Mouse (Mus musculus): ENCODE measurements around the gene Xylt2. TPM values are rescaled to one million over a fixed set of nuclear protein-coding genes. Genes with fewer than 3 reads are reported as not detected.
"Not testable (repeated sequence)": the region's sequence is repeated elsewhere in the genome, so short reads cannot be mapped to it uniquely, and the experiment has no call there.

Xylt2 gene
- polyA plus RNA-seq, 1 experiment from 2014 or later: 17.2 TPM

DNA sequence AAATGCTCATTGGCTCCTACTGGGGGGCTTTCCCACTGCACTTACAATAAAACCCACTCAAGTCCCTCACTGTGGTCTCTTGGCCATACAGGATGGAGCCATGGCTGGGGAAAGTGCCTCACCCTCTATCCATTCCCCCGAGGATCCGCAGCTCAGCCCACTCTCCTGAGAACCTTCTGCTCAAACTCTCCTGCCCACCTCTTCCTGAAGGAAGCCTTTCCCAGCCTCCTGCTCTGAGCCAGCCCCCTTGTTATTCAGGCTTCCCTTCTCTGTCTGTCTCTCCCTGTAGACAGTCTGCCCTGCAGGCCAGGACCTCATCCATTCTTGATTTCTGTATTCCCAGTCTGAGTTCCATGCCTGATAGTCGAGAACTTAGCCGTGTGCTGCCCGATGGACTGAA is 2.3 kb downstream of the Xylt2 start:
- Histone ChIP-seq H3K9me3 (no peaks in the 10 kb centered on the region), H3K4me1 (peaks cover 29% of the 10 kb centered on the region), H3K27ac (replicated peaks) (no peak overlapping the region), H3K4me3 (no peak overlapping the region), H3K27me3 (no peaks in the 10 kb centered on the region), H3K36me3 (peaks cover 7% of the 10 kb centered on the region), H3K4me2 (replicated peaks) (no peak overlapping the region; the same call in 1 of the 2 replicates), H3K9ac (replicated peaks) (0 out of 2 replicates have a peak overlapping the region, but pooled peaks have one; percentile 1)
- 87% methylated on average over 5 of the region's 5 CpGs for WGBS
- no peak for ATAC-seq (ENCODE audit: low FRiP score, low read depth)

GRCm38 (mm10) chr11:94665281-94665680 is 12.0 kb downstream of the Xylt2 start:
- Histone ChIP-seq H3K36me3 (peaks cover 92% of the 10 kb centered on the region), H3K4me2 (replicated peaks) (no peak overlapping the region)
- 94% methylated on average over 6 of the region's 6 CpGs for WGBS

GRCm38 (mm10) chr11:94661344-94661743 is 16.0 kb downstream of the Xylt2 start:
- H3K4me2 ChIP-seq (replicated peaks): no peak overlapping the region
- no peaks in the 10 kb centered on the region for H3K4me1 ChIP-seq
- no peaks in the 10 kb centered on the region for H3K27me3 ChIP-seq
- 56% methylated on average over 1 of the region's 1 CpGs for WGBS
- peaks cover 82% of the 10 kb centered on the region for H3K36me3 ChIP-seq
- H3K4me3 ChIP-seq: no peak overlapping the region
- no peak overlapping the region for H3K9ac ChIP-seq (replicated peaks)
- H3K9me3 ChIP-seq: no peaks in the 10 kb centered on the region
- no peak for ATAC-seq (ENCODE audit: low FRiP score, low read depth)
- H3K27ac ChIP-seq (replicated peaks): no peak overlapping the region

More at GRCm38 (mm10) chr11:94665281-94665680, 12.0 kb downstream of the Xylt2 start:
- Histone ChIP-seq H3K9me3 (no peaks in the 10 kb centered on the region), H3K4me1 (no peaks in the 10 kb centered on the region), H3K27ac (replicated peaks) (no peak overlapping the region), H3K9ac (replicated peaks) (no peak overlapping the region), H3K4me3 (no peak overlapping the region), H3K27me3 (no peaks in the 10 kb centered on the region)
- ATAC-seq (ENCODE audit: low FRiP score, low read depth): no peak

DNA sequence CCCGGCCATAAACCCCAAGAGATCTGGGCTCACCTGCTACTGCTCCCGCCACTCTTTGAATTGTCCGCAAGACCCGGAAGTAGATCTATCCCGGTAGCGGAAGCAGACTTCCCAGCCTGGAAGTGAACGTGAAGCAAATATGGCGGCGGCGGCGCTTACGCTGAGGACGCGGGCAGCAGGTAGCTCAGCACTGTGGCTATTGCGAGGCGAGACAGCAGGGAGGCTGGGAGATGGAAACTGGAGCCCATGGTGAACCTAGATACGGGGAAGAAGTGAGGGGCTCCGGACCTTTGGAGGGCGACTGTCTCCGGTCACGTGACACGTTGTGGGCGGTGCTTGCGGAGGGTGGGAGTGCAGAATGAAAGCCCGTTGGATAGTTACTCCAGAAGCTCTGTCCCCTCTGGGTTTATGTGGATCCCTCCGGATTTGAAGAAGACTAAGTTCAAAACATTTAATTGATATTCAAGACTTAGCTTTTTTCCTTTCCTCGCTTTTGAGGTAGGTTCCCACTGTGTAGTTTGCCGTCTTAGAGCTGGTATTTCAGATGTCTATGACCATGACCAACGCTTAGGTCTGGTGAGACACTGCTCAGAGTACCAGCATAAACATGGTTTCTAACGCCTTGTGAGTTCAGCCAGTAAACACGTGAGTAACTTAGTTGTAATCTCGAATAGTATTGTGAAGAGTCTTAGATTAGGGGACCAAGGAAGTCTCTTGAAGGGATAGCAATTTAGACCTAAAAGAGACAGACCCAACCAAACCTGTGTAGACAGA is 23.5 kb downstream of the Xylt2 start, which contains the start of the genes Mrpl27 and Eme1:
TSS of gene Mrpl27 (plus strand) at position 105 of the 774 bp plus-strand sequence.
TSS of gene Eme1 (minus strand) at position 302 of the 774 bp plus-strand sequence.
- WGBS: 1% methylated on average over 32 of the region's 32 CpGs
- peaks cover 32% of the 10 kb centered on the region for H3K36me3 ChIP-seq
- peak; percentile 90 for ATAC-seq (ENCODE audit: low FRiP score, low read depth)

GRCm38 (mm10) chr11:94652973-94653372 is 24.3 kb downstream of the Xylt2 start:
- Histone ChIP-seq H3K4me3 (peak overlapping the region; percentile 70), H3K27me3 (no peaks in the 10 kb centered on the region), H3K4me2 (replicated peaks) (peak overlapping the region; percentile 86), H3K27ac (replicated peaks) (no peak overlapping the region), H3K9ac (replicated peaks) (0 out of 2 replicates have a peak overlapping the region, but pooled peaks have one; percentile 70), H3K9me3 (no peaks in the 10 kb centered on the region), H3K36me3 (peaks cover 31% of the 10 kb centered on the region), H3K4me1 (peaks cover 16% of the 10 kb centered on the region)
- 46% methylated on average over 8 of the region's 8 CpGs for WGBS
- ATAC-seq (ENCODE audit: low FRiP score, low read depth): no peak

More for the DNA sequence above, 23.5 kb downstream of the Xylt2 start, which contains the start of the genes Mrpl27 and Eme1:
- H3K9ac ChIP-seq (replicated peaks): peak within 1 kb of the TSS; percentile 70
- no peaks in the 10 kb centered on the region for H3K27me3 ChIP-seq
- peak within 1 kb of the TSS; percentile 86 for H3K4me2 ChIP-seq (replicated peaks)
- H3K27ac ChIP-seq (replicated peaks): peak within 1 kb of the TSS; percentile 90
- peaks cover 16% of the 10 kb centered on the region for H3K4me1 ChIP-seq
- H3K4me3 ChIP-seq: peak within 1 kb of the TSS; percentile 70
- no peaks in the 10 kb centered on the region for H3K9me3 ChIP-seq

GRCm38 (mm10) chr11:94651241-94651640 is 26.1 kb downstream of the Xylt2 start:
- 94% methylated on average over 5 of the region's 7 CpGs for WGBS
- H3K9me3 ChIP-seq; ATAC-seq (ENCODE audit: low FRiP score, low read depth); H3K4me3 ChIP-seq; H3K9ac ChIP-seq (replicated peaks); H3K4me2 ChIP-seq (replicated peaks); H3K27ac ChIP-seq (replicated peaks); H3K27me3 ChIP-seq: not testable (repeated sequence)
- Histone ChIP-seq H3K36me3 (peaks cover 34% of the 10 kb centered on the region), H3K4me1 (peaks cover 16% of the 10 kb centered on the region)

DNA sequence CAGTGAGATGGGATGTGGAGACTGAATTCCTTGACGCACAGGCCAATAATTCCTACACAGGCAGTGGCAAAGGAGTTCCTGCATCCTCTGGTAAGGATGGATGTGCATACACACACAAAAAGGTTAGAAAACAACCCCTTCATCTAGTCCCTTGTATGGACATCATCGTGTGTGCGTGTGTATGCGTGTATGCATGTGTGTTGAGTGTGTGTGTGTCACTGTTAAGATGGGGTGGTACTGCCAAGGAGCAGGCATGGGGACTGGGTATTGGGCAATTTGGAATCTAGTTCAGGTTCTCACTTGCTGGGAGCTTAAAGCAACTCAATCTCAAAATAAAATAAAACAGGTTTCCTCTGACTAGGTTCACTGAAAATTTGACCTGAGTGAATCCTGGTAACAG is 30.9 kb downstream of the Xylt2 start:
- no peaks in the 10 kb centered on the region for H3K4me1 ChIP-seq
- 92% methylated on average over 4 of the region's 4 CpGs for WGBS
- H3K4me2 ChIP-seq (replicated peaks): no peak overlapping the region
- H3K4me3 ChIP-seq: no peak overlapping the region
- no peak overlapping the region for H3K27ac ChIP-seq (replicated peaks)
- H3K9ac ChIP-seq (replicated peaks): no peak overlapping the region
- peaks cover 81% of the 10 kb centered on the region for H3K36me3 ChIP-seq
- H3K9me3 ChIP-seq: no peaks in the 10 kb centered on the region
- H3K27me3 ChIP-seq: no peaks in the 10 kb centered on the region
- ATAC-seq (ENCODE audit: low FRiP score, low read depth): no peak

- no peaks in the 10 kb centered on the region for H3K9me3 ChIP-seq
- H3K4me1 ChIP-seq: no peaks in the 10 kb centered on the region
- WGBS: 90% methylated on average over 8 of the region's 8 CpGs
- peaks cover 89% of the 10 kb centered on the region for H3K36me3 ChIP-seq
- no peak overlapping the region for H3K4me2 ChIP-seq (replicated peaks)
- ATAC-seq (ENCODE audit: low FRiP score, low read depth): no peak
- H3K27ac ChIP-seq (replicated peaks): no peak overlapping the region
- H3K4me3 ChIP-seq: no peak overlapping the region
- no peak overlapping the region for H3K9ac ChIP-seq (replicated peaks)
- no peaks in the 10 kb centered on the region for H3K27me3 ChIP-seq
These were observed 32.7 kb downstream of the Xylt2 start for GRCm38 (mm10) chr11:94644461-94645219.

DNA sequence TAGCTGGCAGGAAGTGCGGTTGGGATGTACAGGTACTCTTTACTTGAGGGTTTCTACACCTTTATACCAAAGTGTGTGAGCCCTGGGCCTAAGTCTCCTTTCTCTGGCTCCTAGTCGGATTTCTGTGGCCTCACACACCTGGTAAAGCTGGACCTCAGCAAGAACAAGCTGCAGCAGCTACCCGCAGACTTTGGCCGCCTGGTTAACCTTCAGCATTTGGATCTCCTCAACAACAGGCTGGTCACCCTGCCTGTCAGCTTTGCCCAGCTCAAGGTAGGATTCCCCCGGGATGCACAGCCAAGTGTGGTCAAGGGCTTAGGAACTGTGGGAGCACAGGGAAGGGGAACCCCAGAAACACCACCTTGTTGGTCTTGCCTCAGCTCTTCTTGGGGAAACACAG is 42.9 kb downstream of the Xylt2 start:
- H3K9me3 ChIP-seq: no peaks in the 10 kb centered on the region
- no peak overlapping the region for H3K27ac ChIP-seq (replicated peaks)
- H3K4me1 ChIP-seq: peaks cover 8% of the 10 kb centered on the region
- peaks cover 75% of the 10 kb centered on the region for H3K36me3 ChIP-seq
- 91% methylated on average over 5 of the region's 5 CpGs for WGBS
- no peak for ATAC-seq (ENCODE audit: low FRiP score, low read depth)
- H3K4me2 ChIP-seq (replicated peaks): no peak overlapping the region
- H3K27me3 ChIP-seq: no peaks in the 10 kb centered on the region
- no peak overlapping the region for H3K4me3 ChIP-seq
- no peak overlapping the region for H3K9ac ChIP-seq (replicated peaks)

DNA sequence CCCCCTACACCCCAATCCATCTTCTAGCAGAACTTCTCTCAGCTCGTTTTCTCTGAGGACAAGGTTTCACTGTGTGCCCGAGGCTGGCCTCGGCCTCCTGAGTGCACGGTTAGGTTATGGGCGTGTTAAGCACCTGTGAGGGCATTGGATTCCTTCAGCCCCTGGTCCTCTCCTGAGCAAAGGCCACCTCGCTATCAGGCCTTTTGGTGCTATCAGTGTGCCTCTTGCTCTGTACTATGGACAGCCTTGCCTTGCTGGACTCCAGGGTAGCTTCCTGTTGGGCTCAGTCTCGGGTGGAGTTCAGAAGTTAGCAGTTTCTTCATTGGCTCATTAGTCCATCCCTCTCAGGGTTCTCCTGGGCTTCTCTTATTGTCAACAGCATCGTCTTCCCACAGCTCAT is 44.3 kb downstream of the Xylt2 start:
- WGBS: 90% methylated on average over 8 of the region's 8 CpGs
- Histone ChIP-seq H3K4me1 (peaks cover 8% of the 10 kb centered on the region), H3K36me3 (peaks cover 61% of the 10 kb centered on the region), H3K4me3 (no peak overlapping the region), H3K9ac (replicated peaks) (no peak overlapping the region), H3K9me3 (no peaks in the 10 kb centered on the region), H3K4me2 (replicated peaks) (no peak overlapping the region), H3K27ac (replicated peaks) (no peak overlapping the region), H3K27me3 (no peaks in the 10 kb centered on the region)
- no peak for ATAC-seq (ENCODE audit: low FRiP score, low read depth)

GRCm38 (mm10) chr11:94631969-94632368 is 45.3 kb downstream of the Xylt2 start:
- Histone ChIP-seq H3K4me2 (replicated peaks) (no peak overlapping the region), H3K9ac (replicated peaks) (no peak overlapping the region), H3K27me3 (no peaks in the 10 kb centered on the region), H3K27ac (replicated peaks) (no peak overlapping the region), H3K4me1 (peaks cover 8% of the 10 kb centered on the region), H3K36me3 (peaks cover 50% of the 10 kb centered on the region), H3K4me3 (no peak overlapping the region), H3K9me3 (no peaks in the 10 kb centered on the region)
- no peak for ATAC-seq (ENCODE audit: low FRiP score, low read depth)
- 96% methylated on average over 5 of the region's 5 CpGs for WGBS

Data from midbrain, embryonic 12.5 days (tissue).